Mouse (Mus musculus): ENCODE measurements around the gene Akap14.
"Not testable (repeated sequence)": the region's sequence is repeated elsewhere in the genome, so short reads cannot be mapped to it uniquely, and the experiment has no call there.

The Akap14 gene

DNA sequence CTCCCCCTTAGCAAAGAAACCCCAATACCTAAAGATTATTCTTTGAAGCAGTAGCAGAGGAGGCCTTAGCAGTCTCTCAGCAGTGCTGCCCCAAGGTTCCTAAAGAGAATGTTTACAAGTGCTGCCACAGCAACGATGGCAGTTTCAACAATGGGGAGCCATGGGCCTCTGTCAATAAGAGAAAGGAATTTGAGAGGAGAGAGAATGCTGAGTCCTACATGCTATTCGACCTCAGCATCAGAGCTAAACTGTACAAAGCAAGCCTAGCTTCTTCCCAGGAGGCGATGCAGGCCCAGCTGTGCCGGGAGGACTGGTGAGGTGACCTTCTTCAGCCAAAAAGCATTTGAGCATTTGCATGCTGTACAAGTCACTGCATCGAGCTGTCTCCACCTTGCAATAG lies at the start of gene Akap14:
Gene Akap14 (minus strand): TSS at position 101 of the 400 bp plus-strand sequence.
- DNase-seq (ENCODE audit: low spot score in 2 of 2): no peak

DNA sequence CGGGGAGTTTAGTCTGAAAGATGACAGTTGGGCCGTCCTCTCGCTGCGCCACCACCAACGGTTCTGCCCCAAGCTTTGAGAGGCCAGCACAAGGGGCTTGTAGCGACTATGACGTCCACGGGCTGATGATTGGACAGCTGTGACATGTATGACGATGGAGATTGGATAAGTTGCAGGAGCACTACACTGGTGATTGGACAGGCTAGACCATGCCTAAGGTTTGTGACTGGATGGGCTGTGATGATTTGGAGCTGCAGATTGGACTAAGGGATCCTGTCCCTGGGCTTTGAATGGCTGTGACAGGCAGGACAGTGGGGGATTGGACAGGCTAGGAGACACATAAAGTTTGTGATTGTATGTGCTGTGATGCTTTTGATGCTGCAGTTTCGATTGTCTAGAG lies 42.3 kb upstream of the Akap14 start, which contains the start of gene Gm9:
Gene Gm9 (minus strand): TSS at position 101 of the 400 bp plus-strand sequence.
- DNase-seq (ENCODE audit: low spot score in 2 of 2): no peak

DNA sequence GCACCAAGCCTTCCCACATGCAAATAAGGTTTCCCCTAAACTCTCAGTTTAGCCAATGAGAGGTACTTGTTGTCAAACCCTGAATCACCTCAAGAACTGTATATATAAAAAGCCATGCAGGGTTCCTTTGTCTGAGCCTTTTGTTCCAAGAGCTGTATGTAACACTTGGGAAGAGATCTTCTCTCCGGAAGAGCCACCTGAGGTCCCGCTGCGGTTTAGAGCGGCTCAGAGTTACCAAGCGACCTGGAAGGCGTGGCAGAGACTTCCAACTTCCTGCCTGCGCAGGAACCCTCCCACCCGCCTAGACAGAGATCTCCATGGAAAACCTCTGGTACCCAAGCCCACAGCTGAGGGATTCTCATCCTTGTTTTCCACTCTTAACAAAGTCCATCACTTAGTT lies 30.0 kb upstream of the Akap14 start:
- no peak for DNase-seq (ENCODE audit: low spot score in 2 of 2)

DNA sequence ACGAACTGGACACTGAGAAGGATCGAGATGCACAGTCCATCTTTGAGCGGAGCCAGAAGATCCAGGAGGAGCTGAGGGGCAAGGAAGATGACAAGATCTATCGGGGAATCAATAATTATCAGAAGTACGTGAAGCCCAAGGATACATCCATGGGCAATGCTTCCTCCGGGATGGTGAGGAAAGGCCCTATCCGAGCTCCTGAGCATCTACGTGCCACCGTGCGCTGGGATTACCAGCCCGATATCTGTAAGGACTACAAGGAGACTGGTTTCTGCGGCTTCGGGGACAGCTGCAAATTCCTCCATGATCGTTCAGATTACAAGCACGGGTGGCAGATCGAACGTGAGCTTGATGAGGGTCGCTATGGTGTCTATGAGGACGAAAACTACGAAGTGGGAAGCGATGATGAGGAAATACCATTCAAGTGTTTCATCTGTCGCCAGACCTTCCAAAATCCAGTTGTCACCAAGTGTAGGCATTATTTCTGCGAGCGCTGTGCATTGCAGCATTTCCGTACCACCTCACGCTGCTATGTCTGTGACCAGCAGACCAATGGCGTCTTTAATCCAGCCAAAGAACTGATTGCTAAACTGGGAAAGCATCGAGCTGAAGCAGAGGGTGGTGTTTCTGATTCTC lies 23.2 kb upstream of the Akap14 start:
- DNase-seq (ENCODE audit: low spot score in 2 of 2): no peak

DNA sequence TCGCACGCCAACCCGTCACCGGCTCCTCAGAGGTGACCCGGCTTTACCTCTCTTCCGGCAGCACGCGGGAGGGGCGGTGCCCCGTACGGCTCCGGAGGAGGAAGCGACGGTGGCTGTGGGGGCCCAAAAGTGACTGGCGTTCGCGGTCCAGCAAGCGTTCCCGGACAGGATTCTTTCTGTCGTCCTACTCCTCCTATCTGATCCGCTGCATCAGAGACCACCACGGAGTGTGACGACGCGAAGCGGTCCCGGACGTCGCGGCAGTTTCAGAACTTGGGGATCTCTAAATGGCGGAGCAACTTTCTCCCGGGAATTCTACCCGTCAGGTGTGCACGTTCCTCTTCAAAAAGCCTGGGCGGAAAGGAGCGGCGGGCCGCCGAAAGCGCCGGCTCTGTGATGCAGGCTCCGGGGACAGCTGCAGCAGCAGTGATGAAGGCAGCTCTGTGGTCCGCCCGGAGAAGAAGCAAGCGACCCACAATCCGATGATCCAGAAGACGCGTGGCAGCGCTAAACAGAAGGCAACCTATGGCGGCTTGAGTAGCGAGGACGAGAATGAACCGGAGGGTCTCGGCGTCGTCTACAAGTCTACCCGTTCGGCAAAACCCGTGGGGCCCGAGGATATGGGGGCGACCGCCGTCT lies 22.6 kb upstream of the Akap14 start, which contains the start of the genes Ndufa1 and Rnf113a1:
Gene Ndufa1 (minus strand): TSS at position 59 of the 639 bp plus-strand sequence.
Gene Rnf113a1 (plus strand): TSS at position 141 of the 639 bp plus-strand sequence.
- peak; percentile 62 to 69 for DNase-seq (ENCODE audit: low spot score in 2 of 2)

DNA sequence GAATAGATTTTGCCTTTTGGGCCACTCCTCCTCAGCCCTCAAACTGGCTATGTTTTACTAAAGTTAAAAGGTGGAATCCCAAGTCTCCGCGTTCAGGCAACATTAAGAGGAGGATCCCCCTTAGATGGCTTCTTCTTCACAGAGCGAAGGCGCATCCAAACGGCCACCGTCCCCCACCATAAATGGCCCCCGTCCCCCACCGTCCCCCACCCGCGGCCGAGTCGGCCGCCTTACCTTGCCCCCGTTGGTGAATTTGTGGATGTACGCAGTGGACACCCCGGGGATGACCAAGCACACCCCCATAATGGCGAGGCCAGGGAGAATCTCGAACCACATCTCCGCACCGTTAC lies 22.1 kb upstream of the Akap14 start:
- no peak for DNase-seq (ENCODE audit: low spot score in 2 of 2)

DNA sequence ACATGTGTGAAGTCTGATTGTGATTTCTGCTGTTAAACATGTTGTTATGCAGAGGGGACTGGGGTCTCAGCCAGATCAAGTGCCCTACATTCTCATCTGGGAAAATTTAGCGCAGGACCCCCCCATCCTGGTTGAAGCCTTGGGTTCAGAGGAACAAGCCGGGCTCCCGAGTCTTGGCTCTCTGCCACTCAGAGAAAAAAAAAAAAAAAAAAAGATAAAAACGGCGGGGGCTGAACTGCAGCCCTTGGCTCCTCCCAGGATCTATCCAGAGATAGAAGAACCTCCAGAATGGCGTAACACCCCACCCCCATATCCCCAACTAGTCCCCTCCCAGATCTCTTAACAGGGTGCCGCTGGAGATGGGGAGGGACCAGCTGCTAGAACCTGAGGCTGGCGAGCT lies 15.8 kb upstream of the Akap14 start:
- not testable (repeated sequence) for DNase-seq (ENCODE audit: low spot score in 2 of 2)

DNA sequence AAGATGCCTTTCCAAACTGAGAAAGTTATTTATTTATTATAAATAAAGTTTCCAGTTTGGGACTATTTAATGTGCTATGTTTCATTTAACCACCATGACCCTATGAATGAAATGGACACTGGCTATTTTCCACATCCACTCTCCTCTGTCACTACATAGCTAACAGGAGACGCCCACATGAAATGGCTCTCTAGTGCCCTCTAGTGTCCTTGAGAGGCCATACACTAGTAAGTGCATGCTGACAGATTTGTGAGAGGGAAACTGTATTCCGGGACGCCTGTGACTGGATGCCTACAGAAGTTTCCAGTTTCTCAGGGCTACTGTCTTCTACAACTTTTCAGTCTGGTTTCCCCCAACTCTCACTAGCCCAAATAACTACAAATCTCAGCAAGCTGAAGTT lies 1.6 kb downstream of the Akap14 start:
- peak in 1 of 2 experiments; percentile 24 for DNase-seq (ENCODE audit: low spot score in 2 of 2)

DNA sequence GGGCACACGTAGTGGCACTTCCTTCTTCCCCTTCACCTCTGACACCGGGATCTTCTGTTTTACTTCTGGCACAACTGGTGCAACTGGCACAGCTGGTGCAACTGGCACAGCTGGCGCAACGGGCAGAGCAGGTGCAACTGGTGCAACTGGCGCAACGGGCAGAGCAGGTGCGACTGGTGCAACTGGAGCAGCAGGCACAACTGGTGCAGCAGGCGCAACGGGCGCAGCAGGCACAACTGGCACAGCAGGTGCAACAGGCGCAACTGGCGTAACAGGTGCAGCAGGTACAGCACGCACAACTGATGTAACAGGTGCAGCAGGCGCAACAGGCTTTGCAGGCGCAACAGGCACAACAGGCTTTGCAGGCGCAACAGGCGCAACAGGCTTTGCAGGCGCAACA lies 5.5 kb downstream of the Akap14 start:
- no peak for DNase-seq (ENCODE audit: low spot score in 2 of 2)

DNA sequence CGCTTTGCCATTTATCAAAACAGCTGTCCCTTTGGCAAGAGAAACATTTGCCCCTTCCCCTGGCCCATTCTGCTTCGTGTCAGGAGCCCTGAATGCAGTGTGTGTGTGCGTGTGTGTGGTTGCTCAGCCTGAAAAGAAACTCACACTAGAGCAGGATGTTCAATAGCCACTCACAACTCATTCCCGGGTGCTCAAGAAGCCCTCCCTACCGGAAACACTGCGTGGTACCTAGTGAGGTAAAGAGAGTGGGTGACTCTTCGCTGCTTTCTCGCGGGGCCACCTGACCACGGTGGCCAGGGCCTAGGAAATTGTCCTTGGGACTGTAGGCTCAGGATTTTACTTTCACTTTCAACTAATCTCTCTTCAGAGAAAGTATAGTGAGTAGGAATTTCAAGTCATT lies 7.5 kb downstream of the Akap14 start:
- DNase-seq (ENCODE audit: low spot score in 2 of 2): no peak

DNA sequence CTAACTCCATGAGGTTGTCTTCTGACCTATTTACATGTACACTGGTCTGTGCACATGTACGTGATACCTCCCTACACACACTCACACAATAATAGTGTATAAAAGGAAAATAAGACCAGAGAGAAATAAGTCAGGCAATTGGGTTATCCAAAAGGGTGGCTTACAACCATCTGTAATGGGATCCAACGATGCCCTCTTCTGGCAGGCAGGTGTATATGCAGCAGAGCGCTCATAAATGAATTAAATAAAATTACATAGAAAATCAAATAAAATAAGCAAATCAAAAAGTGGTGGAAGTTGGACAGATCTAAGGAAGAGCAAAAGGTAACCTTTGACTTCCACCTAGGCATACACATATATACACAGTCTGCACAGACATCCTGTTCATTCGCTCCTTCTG lies 10.8 kb downstream of the Akap14 start:
- DNase-seq (ENCODE audit: low spot score in 2 of 2): no peak

DNA sequence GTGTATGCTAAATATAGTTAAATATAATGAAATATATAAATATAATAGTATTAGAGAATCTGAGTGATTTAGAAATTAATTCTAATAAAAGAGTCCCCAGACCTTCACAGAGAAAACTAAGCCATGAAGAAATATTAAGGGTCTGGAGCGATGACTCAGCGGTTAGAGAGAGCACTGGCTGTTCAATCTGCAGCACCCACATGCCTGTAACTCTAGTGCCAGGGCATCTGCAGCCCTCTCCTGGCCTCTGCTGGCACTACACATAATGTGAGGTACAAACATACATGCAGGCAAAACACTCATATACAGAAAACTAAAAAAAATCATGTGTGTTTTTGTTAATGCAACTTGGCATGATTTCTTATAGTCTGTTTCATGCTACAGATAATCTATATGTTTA lies 23.7 kb downstream of the Akap14 start:
- no peak for DNase-seq (ENCODE audit: low spot score in 2 of 2)

DNA sequence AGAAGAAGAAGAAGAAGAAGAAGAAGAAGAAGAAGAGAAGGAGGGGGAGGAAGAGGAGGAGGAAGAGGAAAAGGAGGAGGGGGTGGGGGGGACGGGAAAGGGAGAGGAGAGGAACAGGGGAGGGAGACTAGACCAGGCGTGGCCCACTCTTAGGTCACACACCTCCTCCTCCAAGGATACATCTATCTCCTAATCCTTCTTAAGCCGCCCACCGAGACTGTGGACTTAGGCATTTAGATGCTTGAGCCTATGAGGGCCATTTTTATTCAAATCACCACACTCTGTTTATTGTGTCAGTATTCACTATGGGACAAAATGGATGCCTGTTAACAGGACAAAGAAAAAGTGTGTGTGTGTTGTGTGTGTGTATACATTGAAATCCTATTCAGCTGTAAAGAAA lies 24.1 kb downstream of the Akap14 start:
- DNase-seq (ENCODE audit: low spot score in 2 of 2): not testable (repeated sequence)

DNA sequence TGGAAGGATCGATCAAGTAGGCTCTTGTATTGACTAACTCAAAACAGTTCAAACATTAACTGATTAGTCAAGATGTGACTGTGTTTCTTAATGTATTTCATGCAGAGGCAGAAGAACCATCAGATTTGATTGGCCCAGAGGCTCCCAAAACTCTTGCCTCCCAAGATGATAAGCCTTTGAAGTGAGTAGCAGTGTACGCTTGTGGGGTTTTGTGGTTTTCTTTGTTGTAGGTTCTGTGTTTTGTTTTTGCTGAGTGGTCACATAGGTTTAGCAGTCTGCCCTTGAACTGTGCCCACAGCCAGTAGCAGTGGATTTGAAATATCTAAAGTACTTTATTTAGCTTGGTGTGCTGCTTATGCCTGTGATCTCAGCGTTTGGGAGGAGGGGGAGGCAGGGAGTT lies 26.9 kb downstream of the Akap14 start:
- DNase-seq (ENCODE audit: low spot score in 2 of 2): no peak

DNA sequence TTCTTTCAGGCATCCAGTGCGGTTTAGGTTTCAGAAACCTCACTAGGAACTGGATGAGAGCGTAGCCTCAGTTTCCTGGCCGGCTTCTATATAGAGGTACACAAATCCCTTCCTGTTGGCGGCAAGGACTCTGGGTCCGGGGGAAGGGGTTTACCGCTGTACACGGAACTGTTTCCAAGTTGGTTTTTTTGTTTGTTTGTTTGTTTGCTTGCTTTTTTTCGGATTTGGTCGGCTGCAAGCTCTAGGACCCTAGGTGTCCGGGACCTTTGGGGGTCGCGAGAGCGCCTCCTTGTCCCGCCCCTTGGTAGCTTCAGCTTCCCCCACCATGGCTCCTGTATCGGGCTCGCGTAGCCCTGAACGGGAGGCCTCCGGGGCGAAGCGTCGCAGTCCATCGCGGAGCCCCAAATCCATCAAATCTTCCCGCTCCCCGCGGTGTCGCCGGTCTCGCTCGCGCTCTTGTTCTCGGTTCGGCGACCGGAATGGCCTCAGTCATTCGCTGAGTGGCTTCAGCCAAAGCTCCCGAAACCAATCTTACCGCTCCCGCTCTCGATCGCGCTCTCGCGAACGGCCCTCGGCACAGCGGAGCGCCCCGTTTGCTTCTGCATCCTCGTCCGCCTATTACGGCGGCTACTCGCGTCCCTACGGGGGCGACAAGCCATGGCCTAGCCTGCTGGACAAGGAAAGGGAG lies 41.8 kb downstream of the Akap14 start, which contains the start of gene Nkap:
Gene Nkap (plus strand): TSS at position 125 of the 688 bp plus-strand sequence.
- DNase-seq (ENCODE audit: low spot score in 2 of 2): peak; percentile 54 to 69

DNA sequence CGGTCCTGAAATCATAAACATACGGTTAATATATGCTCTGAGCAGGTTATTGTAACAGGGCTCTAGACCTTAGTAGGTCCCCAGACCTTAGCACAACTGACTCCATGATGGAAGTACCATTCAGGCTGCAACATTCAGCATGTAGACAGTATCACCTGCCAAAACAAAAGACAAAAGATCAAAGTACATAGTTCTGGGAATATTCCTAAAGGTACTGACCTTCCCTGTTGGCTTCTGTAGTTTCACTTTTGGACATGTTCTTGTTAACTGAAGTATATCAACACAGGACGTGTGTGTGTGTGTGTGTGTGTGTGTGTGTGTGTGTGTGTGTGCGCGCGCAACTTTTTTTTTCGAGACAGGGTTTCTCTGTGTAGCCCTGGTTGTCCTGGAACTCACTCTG lies 43.1 kb downstream of the Akap14 start:
- DNase-seq (ENCODE audit: low spot score in 2 of 2): no peak

DNA sequence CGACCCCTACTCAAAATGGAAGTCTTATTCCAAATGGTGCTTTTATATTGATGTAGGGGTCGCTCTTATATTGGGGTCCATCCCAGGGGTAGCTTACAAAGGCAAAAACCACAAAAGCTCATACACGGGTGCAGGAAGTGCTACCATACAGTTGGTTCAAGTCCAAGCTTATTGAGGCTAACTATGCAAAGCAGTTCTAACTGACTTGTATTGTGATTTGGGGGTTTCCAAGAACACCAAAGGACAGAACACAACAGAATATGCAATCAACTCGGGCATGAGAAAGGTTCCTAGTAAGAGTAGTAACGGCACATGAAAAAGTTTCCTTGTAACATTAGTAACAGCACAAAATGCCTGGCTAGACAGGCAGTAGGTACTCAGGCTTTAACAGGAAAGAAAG lies 48.4 kb downstream of the Akap14 start:
- no peak for DNase-seq (ENCODE audit: low spot score in 2 of 2)

DNA sequence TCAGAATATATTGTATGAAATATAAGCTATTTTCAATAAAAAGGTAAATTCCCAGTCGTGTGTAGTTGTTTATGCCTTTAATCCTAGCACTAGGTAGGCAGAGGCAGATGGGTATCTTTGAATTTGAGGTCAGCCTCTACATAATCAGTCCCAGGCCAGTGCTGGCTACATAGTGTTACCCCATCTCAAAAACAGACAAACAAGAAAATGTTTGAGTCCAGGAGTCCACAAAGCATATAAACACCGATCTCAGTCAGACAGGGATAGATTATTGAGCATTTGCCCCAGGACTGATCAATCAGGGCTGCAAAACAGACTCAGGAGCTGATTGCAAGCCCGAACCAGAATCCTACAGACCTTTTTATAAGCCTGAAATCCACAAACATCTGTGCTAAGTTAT lies 49.1 kb downstream of the Akap14 start:
- DNase-seq (ENCODE audit: low spot score in 2 of 2): no peak

DNA sequence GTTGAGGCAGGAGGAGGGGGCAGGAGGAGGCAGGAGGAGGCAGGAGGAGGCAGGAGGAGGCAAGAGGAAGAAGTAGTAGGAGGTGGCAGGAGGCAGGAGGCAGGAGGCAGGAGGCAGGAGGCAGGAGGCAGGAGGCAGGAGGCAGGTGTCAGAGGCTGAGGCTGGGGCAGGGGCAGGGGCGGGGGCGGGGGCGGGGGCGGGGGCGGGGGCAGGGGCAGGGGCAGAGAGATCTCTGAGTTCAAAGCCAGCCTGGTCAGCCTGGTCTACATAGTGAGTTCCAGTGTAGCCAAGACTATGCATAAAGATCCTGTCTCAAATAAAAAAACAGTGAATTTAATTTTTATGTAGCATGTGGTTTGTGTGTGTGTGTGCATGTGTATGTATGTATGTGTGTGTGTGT lies 51.6 kb downstream of the Akap14 start:
- no peak for DNase-seq (ENCODE audit: low spot score in 2 of 2)

DNA sequence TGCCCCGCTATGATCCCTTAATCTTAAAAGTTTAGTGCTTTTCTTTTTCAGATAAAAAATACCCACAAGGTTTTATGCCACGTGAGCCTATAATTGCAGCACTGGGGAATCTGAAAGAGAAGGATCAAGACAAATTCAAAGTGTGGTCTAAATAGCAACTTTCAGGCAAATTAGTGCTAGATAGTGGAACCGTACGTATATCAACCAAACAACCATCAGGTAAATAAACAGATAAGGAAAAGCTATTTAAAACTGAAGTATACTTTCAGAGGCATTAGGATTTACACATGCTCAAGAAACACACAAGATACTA lies 57.8 kb downstream of the Akap14 start:
- no peak for DNase-seq (ENCODE audit: low spot score in 2 of 2)

DNA sequence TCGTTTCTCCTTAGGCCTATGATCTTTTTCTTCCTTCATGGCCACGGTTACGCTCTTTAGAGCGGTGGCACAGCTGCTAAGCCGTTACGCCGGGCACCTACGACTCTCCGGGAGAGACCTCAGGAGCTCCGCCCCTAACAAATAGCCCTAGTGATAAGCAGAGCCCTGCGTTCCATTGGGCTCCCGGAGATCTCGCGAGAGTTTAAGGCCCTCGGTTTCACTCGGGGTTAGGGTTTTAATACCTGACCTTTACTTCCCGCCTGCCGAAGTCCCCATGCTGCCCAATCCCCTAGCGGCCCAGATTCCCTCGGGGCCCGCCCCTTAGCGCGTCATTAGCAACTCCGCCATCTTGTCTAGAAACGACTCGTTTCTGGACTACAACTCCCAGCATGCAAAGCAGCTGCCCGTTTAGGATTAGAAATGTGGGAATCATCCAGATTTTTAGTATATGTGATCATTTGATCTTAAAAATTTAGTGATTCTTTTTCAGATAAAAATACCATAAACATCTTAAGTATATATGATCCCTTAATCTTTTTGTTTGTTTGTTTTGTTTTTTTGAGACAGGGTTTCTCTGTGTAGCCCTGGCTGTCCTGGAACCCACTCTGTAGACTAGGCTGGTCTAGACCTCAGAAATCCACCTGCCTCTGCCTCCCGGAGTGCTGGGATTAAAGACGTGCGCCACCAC lies 58.3 kb downstream of the Akap14 start, which contains the start of gene Upf3b:
Gene Upf3b (minus strand): TSS at position 130 of the 688 bp plus-strand sequence.
- DNase-seq (ENCODE audit: low spot score in 2 of 2): peak; percentile 79 to 86

DNA sequence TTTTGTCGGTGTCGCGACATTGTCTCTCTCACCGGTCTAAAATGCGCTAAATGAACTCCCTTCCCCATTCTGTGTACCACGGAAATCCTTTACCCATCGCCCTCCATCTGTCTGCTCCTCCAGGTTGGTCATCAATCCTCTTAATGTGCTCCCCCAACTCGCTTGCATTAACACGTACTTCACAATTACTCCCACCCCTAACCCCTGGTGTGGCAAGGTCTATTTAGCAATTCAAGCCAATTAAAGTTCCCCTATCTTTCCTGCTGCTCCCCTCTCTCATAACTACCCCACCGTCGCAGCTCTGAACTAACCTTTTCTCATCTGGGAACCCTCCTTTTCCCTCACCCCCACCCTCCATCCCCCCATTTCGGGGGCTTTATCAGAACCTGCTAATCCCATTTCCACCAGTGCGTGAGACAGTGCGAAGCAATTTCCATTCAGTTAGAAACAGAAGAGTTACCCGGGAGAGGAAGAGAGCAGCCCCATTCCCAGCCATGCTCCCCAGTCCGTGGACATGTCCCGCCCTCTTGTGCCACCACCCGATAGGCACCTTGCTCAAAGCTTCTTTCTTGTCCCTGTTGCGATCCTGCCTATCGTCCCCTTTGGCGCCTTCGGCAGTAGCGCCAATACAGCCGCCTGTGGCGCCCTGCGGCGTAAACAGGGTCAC lies 59.0 kb downstream of the Akap14 start:
- no peak for DNase-seq (ENCODE audit: low spot score in 2 of 2)

All from spleen, postnatal 14 days (tissue).